Comparison of ENCODE assay signal across 8 mouse cellular contexts in genomic region chr11:87108755-87109518, GRCm38 (mm10). TPM values are rescaled to one million over a fixed set of nuclear protein-coding genes. Genes with fewer than 3 reads are reported as not detected.
A peak's percentile ranks its signal among the peaks of the same experiment; 100 is the strongest.
DNase-seq lines count a peak whose midpoint lies in the region; ATAC-seq and TF ChIP-seq lines count a peak whose summit lies in the region.

Gene Ska2 (plus strand): TSS chr11:87109234.

- H3K27ac ChIP-seq in ES-E14 (ENCODE audit: insufficient read depth, low read depth, low read length, poor library complexity, severe bottlenecking), result peak within 1 kb of the TSS; percentile 91
- H3K27ac ChIP-seq in forebrain, embryonic 15.5 days (replicated peaks), result peak within 1 kb of the TSS; percentile 95

- no peaks in the 10 kb centered on the region for H3K27me3 ChIP-seq in forebrain, embryonic 15.5 days

- no peaks in the 10 kb centered on the region for H3K9me3 ChIP-seq in ES-E14 (ENCODE audit: control insufficient read depth, insufficient read depth, low read depth, low read length)
- H3K9me3 ChIP-seq in forebrain, embryonic 15.5 days, result no peaks in the 10 kb centered on the region

- intact Hi-C loops in heart, postnatal 25 days (cut with DNase I), result loop anchor here (2.0 kb wide), 1 partner anchor 18 kb away; the partner anchor contains the start of gene Trim37

- peak; percentile 46; the same call in 1 of the 2 replicates for TF ChIP-seq POLR2A in lung, adult 2 months (IDR thresholded peaks at IDR 0.05; ENCODE audit: borderline replicate concordance, extremely low read depth, low read depth, low read length)

- peak; percentile 100 for DNase-seq in ES-E14 (ENCODE audit: low read depth, low spot score)
- DNase-seq in cerebellum, adult 11-12 months, result peak; percentile 99
- peak; percentile 98 for DNase-seq in heart, postnatal 25 days (ENCODE audit: low spot score)
- peak; percentile 96 to 99 for DNase-seq in layer of hippocampus, adult 18-20 months (ENCODE audit: low spot score in 2 of 2)
- peak; percentile 96 for DNase-seq in lung, adult 2 months
- DNase-seq in thymus, adult 18-20 months, result peak; percentile 97 to 99

- H3K4me2 ChIP-seq in forebrain, embryonic 15.5 days (replicated peaks), result peak within 1 kb of the TSS; percentile 65

- no peak for TF ChIP-seq CTCF in lung, adult 2 months (IDR thresholded peaks at IDR 0.05; ENCODE audit: insufficient read depth, low read length)

- under 1% methylated on average over 40 of the region's 40 CpGs for WGBS in forebrain, embryonic 15.5 days
- under 1% methylated on average over 40 of the region's 40 CpGs for WGBS in lung, adult 2 months

- in situ Hi-C loops in ES-E14 (cut with MboI; ENCODE audit: low sequenced_read_pairs in 2 of 2, unreplicated experiment in 2 of 2), result no loop called here

- peak within 1 kb of the TSS; percentile 98 for H3K9ac ChIP-seq in ES-E14 (ENCODE audit: insufficient read depth, low read depth, low read length, poor library complexity, severe bottlenecking)
- H3K9ac ChIP-seq in forebrain, embryonic 15.5 days (replicated peaks), result peak within 1 kb of the TSS; percentile 97

- peak; percentile 100 for ATAC-seq in forebrain, embryonic 15.5 days (replicated peaks)
- peak; percentile 92 for ATAC-seq in neutrophil, adult 5-6 weeks (ENCODE audit: extremely low read depth, insufficient number of reproducible peaks, low FRiP score, poor library complexity, severe bottlenecking)

- peaks cover 0 to 9% of the 10 kb centered on the region in 2 experiments; a peak in 1 of 4 replicates for H3K4me1 ChIP-seq in ES-E14 (ENCODE audit: control insufficient read depth in 2 of 2, insufficient read depth in 2 of 2, low read length in 2 of 2, poor library complexity in 1 of 2)
- H3K4me1 ChIP-seq in forebrain, embryonic 15.5 days, result peaks cover 37% of the 10 kb centered on the region
- H3K4me1 ChIP-seq in lung, adult 2 months (ENCODE audit: control insufficient read depth, insufficient read depth, low read length), result peaks cover 5% of the 10 kb centered on the region; the same call in 1 of the 2 replicates

- H3K4me3 ChIP-seq in ES-E14 (ENCODE audit: insufficient read depth in 1 of 2, low read depth in 1 of 2, low read length in 2 of 2, poor library complexity in 1 of 2, severe bottlenecking in 1 of 2), result peak within 1 kb of the TSS; percentile 94 to 99
- peak within 1 kb of the TSS; percentile 88 for H3K4me3 ChIP-seq in forebrain, embryonic 15.5 days
- peak within 1 kb of the TSS; percentile 88 for H3K4me3 ChIP-seq in lung, adult 2 months (replicated peaks; ENCODE audit: extremely low read depth, low read depth, low read length)

- H3K36me3 ChIP-seq in ES-E14 (ENCODE audit: control insufficient read depth, insufficient read depth, low read length, poor library complexity, severe bottlenecking), result peaks cover 2% of the 10 kb centered on the region; the same call in 1 of the 2 replicates
- H3K36me3 ChIP-seq in forebrain, embryonic 15.5 days, result peaks cover 18% of the 10 kb centered on the region

TF ChIP-seq in ES-E14, 5 proteins besides CTCF, POLR2A, EP300 and RAD21:
- no peak for TF ChIP-seq MAFK (IDR thresholded peaks at IDR 0.05; ENCODE audit: insufficient read depth, low read depth, low read length)
- TF ChIP-seq CHD2 (IDR thresholded peaks at IDR 0.05; ENCODE audit: low read depth, low read length), result peak; percentile 95
- peak; percentile 64; the same call in 1 of the 2 replicates for TF ChIP-seq HCFC1 (IDR thresholded peaks at IDR 0.05; ENCODE audit: borderline replicate concordance, insufficient read depth, low read length)
TF ChIP-seq in ES-E14: peak in this region for 2.

RNA-seq across cellular contexts. Expression of gene Ska2, which starts in this region (rescaled TPM):
- total RNA-seq in ES-E14 (2012; rRNA removed), result 9.2 and 17.2 TPM in 2 replicates
- polyA plus RNA-seq in forebrain, embryonic 15.5 days (2015; fragmentation: Nextera tagmentation; extraction: Ambion mirVana), result 73.9 and 80.2 TPM in 2 replicates
- total RNA-seq in heart, postnatal 25 days (2021), result 10 to 100 TPM; 12.8 to 14.6 TPM
- total RNA-seq in layer of hippocampus, adult 18-20 months (2021), result 10 to 100 TPM; 12.8 to 15.0 TPM
- 2.8 and 4.9 TPM in 2 replicates for polyA plus RNA-seq in lung, adult 2 months (2012; rRNA removed)
- 6.6 and 11.3 TPM in 2 replicates for total RNA-seq in neutrophil, adult 5-6 weeks (2017)

Comparison
In these comparisons a context has a peak if more than half of its experiments do, and no peak if none do; other contexts are left out.
1. Peak in every context shown above with its lines: DNase-seq, ATAC-seq, H3K4me3 ChIP-seq and H3K27ac ChIP-seq.
2. RNA of gene Ska2 (polyA plus RNA-seq): 73.9 to 80.2 TPM in forebrain, embryonic 15.5 days; 2.8 to 4.9 TPM in lung, adult 2 months; every median in the first group is over 10 times any median in the second.